Comparison of ENCODE assay signal across 20 mouse cellular contexts in the genomic region with DNA sequence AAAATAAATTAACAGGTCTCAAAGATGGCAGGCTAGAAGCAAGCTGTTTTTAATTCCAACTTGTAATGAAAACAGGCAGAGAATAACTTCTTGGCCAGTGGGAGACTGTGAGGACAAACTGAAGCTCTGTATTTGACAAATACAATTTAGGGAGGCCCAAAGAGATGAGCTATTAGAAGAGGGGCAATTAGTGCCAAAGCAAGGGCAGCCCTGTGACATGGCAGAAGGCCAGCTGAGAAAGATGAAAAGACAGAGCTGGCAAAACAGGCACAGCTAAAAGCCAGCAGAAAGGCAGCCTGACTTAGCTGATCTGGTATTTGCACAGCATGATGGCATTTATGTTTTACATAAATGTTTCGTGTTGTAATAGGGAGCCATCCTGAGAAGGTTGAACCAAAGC.
DNase-seq lines count a peak whose midpoint lies in the region; ATAC-seq and TF ChIP-seq lines count a peak whose summit lies in the region.
"Had no signal": no experiment of that assay in that cellular context is flagged by ENCODE, and none has a peak within 500 bp of the region (broad histone marks: within the 10 kb centered on the region; RNA-seq: fewer than 3 reads in every experiment).

No protein-coding gene starts in this region.

- no peak for TF ChIP-seq CTCF in lung, postnatal 0 days (IDR thresholded peaks at IDR 0.05)

- no peaks in the 10 kb centered on the region for H3K36me3 ChIP-seq in hindbrain, embryonic 16.5 days (ENCODE audit: control insufficient read depth, insufficient read depth, low read length)
- H3K36me3 ChIP-seq in hindbrain, embryonic 12.5 days = no peaks in the 10 kb centered on the region
- no peaks in the 10 kb centered on the region for H3K36me3 ChIP-seq in lung, postnatal 0 days (ENCODE audit: insufficient read depth, low read length)
- H3K36me3 ChIP-seq: embryonic facial prominence, embryonic 15.5 days; hindbrain, embryonic 15.5 days; midbrain, embryonic 13.5 days had no signal

- H3K9me3 ChIP-seq in hindbrain, embryonic 16.5 days (ENCODE audit: control insufficient read depth, low read length) = no peaks in the 10 kb centered on the region
- no peaks in the 10 kb centered on the region; the same call in 1 of the 2 replicates for H3K9me3 ChIP-seq in hindbrain, embryonic 12.5 days (replicated peaks)
- H3K9me3 ChIP-seq in lung, postnatal 0 days (ENCODE audit: low read length) = no peaks in the 10 kb centered on the region
- H3K9me3 ChIP-seq: embryonic facial prominence, embryonic 15.5 days; hindbrain, embryonic 15.5 days; midbrain, embryonic 13.5 days had no signal

- no peak for TF ChIP-seq EP300 in lung, postnatal 0 days (IDR thresholded peaks at IDR 0.05)

- H3K4me3 ChIP-seq in hindbrain, embryonic 16.5 days (ENCODE audit: low read length) = no peak overlapping the region
- no peak overlapping the region for H3K4me3 ChIP-seq in hindbrain, embryonic 12.5 days
- no peak overlapping the region for H3K4me3 ChIP-seq in lung, postnatal 0 days (ENCODE audit: low read depth, low read length)
- H3K4me3 ChIP-seq: embryonic facial prominence, embryonic 15.5 days; hindbrain, embryonic 15.5 days; midbrain, embryonic 13.5 days had no signal

- no peaks in the 10 kb centered on the region for H3K27me3 ChIP-seq in hindbrain, embryonic 16.5 days (replicated peaks; ENCODE audit: control insufficient read depth, insufficient read depth, low read length)
- no peaks in the 10 kb centered on the region for H3K27me3 ChIP-seq in hindbrain, embryonic 12.5 days
- H3K27me3 ChIP-seq in lung, postnatal 0 days (replicated peaks; ENCODE audit: insufficient read depth, low read length) = no peaks in the 10 kb centered on the region
- H3K27me3 ChIP-seq: embryonic facial prominence, embryonic 15.5 days; hindbrain, embryonic 15.5 days; midbrain, embryonic 13.5 days had no signal

- no peak overlapping the region for H3K9ac ChIP-seq in hindbrain, embryonic 16.5 days (ENCODE audit: low read depth, low read length)
- H3K9ac ChIP-seq in hindbrain, embryonic 12.5 days = no peak overlapping the region
- H3K9ac ChIP-seq in lung, postnatal 0 days (replicated peaks; ENCODE audit: low read depth) = no peak overlapping the region
- H3K9ac ChIP-seq: embryonic facial prominence, embryonic 15.5 days; hindbrain, embryonic 15.5 days; midbrain, embryonic 13.5 days had no signal

- peak; percentile 3 for DNase-seq in right cerebral cortex, postnatal 4 days
- DNase-seq in right cerebral cortex, postnatal 14 days = no peak
- peak; percentile 83 for DNase-seq in cerebellum, adult 9-11 months
- no peak for DNase-seq in adrenal gland, postnatal 10 days
- DNase-seq in lung, postnatal 0 days (ENCODE audit: low spot score) = no peak
- DNase-seq: adrenal gland, postnatal 25 days; B cell, adult 2 months; embryo, embryonic 11 days; gastrocnemius, postnatal 10 days; kidney, adult 2 months; kidney, postnatal 36 days; lung, adult 18-20 months; lung, postnatal 36 days; retina, postnatal 1 day; spleen, adult 18-20 months had no signal

- H3K4me2 ChIP-seq in hindbrain, embryonic 16.5 days (ENCODE audit: low read length) = no peak overlapping the region
- no peak overlapping the region for H3K4me2 ChIP-seq in hindbrain, embryonic 12.5 days (replicated peaks)
- H3K4me2 ChIP-seq in lung, postnatal 0 days (replicated peaks; ENCODE audit: low read depth, low read length) = no peak overlapping the region
- H3K4me2 ChIP-seq: embryonic facial prominence, embryonic 15.5 days; hindbrain, embryonic 15.5 days; midbrain, embryonic 13.5 days had no signal

- 51% methylated on average over 1 of the region's 1 CpGs for WGBS in hindbrain, embryonic 16.5 days
- WGBS in hindbrain, embryonic 12.5 days = 88% methylated on average over 1 of the region's 1 CpGs
- WGBS in lung, postnatal 0 days = 69% methylated on average over 1 of the region's 1 CpGs

- peak; percentile 67; the same call in 1 of the 2 replicates for ATAC-seq in hindbrain, embryonic 16.5 days
- no peak for ATAC-seq in hindbrain, embryonic 12.5 days (ENCODE audit: low FRiP score)
- no peak for ATAC-seq in lung, postnatal 0 days
- ATAC-seq: midbrain, embryonic 13.5 days had no signal

- no peak overlapping the region for H3K27ac ChIP-seq in hindbrain, embryonic 16.5 days (ENCODE audit: low read depth, low read length)
- no peak overlapping the region for H3K27ac ChIP-seq in hindbrain, embryonic 12.5 days
- no peak overlapping the region for H3K27ac ChIP-seq in lung, postnatal 0 days (ENCODE audit: low read length)
- H3K27ac ChIP-seq: embryonic facial prominence, embryonic 15.5 days; hindbrain, embryonic 15.5 days; midbrain, embryonic 13.5 days had no signal

- H3K4me1 ChIP-seq in hindbrain, embryonic 16.5 days (ENCODE audit: control insufficient read depth, insufficient read depth, low read depth, low read length) = no peaks in the 10 kb centered on the region
- no peaks in the 10 kb centered on the region for H3K4me1 ChIP-seq in hindbrain, embryonic 12.5 days
- no peaks in the 10 kb centered on the region for H3K4me1 ChIP-seq in lung, postnatal 0 days (ENCODE audit: insufficient read depth, low read depth, low read length)
- H3K4me1 ChIP-seq: embryonic facial prominence, embryonic 15.5 days; hindbrain, embryonic 15.5 days; midbrain, embryonic 13.5 days had no signal

Comparison
In these comparisons a context has a peak if more than half of its experiments do, and no peak if none do; other contexts are left out.
1. DNase-seq: peak in right cerebral cortex, postnatal 4 days (single experiment) and cerebellum, adult 9-11 months (single experiment); none in right cerebral cortex, postnatal 14 days (single experiment), adrenal gland, postnatal 10 days (single experiment) and lung, postnatal 0 days (single experiment).